Mouse (Mus musculus) hematopoietic stem cell, adult 5-6 weeks (primary cell): ENCODE results near the gene Fut2. TPM values are rescaled to one million over a fixed set of nuclear protein-coding genes. Genes with fewer than 3 reads are reported as not detected.

Source experiments
- ATAC-seq, 2 experiments: fragments of 125-278 bp in 1 of 2; replicated peaks in 1 of 2; 2 replicates each; pipeline ENCODE4 v1.8.0; 2016 to 2017; ENCODE audit warnings: inconsistent platforms in 2 of 2, mild to moderate bottlenecking in 2 of 2, moderate number of reproducible peaks in 2 of 2, low read depth in 1 of 2, moderate TSS enrichment in 1 of 2; ENCODE audit not compliant: low FRiP score in 2 of 2, poor library complexity in 2 of 2, severe bottlenecking in 2 of 2, insufficient read depth in 1 of 2, low TSS enrichment in 1 of 2
- total RNA-seq: library from RNA; stranded (forward); fragments of 172-1452, 232-1000 nt; gene quantifications from 2 replicates; pipeline ENCODE4 v1.2.3, GENCODE M21; 2017

Fut2 gene
- total RNA-seq, 1 experiment from 2014 or later = not detected

- no peak for ATAC-seq
Observed at GRCm38 (mm10) chr7:45630064-45630907, 35.9 kb downstream of the Fut2 start.

GRCm38 (mm10) chr7:45628364-45629294, 37.6 kb downstream of the Fut2 start:
- ATAC-seq = peak; percentile 82 to 83

- no peak for ATAC-seq
Observed at GRCm38 (mm10) chr7:45627261-45627660, 38.9 kb downstream of the Fut2 start, which contains the start of gene Rasip1. Gene Rasip1, plus strand, starts transcription at chr7:45627488.

GRCm38 (mm10) chr7:45626571-45627076, 39.6 kb downstream of the Fut2 start:
- no peak for ATAC-seq

- ATAC-seq = no peak
Observed at GRCm38 (mm10) chr7:45625481-45625880, 40.7 kb downstream of the Fut2 start.

- no peak for ATAC-seq
Observed at GRCm38 (mm10) chr7:45624718-45625117, 41.5 kb downstream of the Fut2 start.

- peak; percentile 58 to 99; a peak in 3 of 4 replicates for ATAC-seq
Observed at GRCm38 (mm10) chr7:45623507-45623906, 42.7 kb downstream of the Fut2 start.

GRCm38 (mm10) chr7:45621443-45621842, 44.8 kb downstream of the Fut2 start, which contains the start of gene Izumo1:
Gene Izumo1, plus strand, starts transcription at chr7:45621811.
- no peak for ATAC-seq

- ATAC-seq = no peak
Observed at GRCm38 (mm10) chr7:45619592-45619991, 46.6 kb downstream of the Fut2 start.

GRCm38 (mm10) chr7:45618316-45618715, 47.9 kb downstream of the Fut2 start:
- no peak for ATAC-seq

- peak; percentile 30 to 47; a peak in 2 of 4 replicates for ATAC-seq
Observed at GRCm38 (mm10) chr7:45617042-45617695, 49.0 kb downstream of the Fut2 start, which contains the start of gene Fut1. Gene Fut1, plus strand, starts transcription at chr7:45617289.

GRCm38 (mm10) chr7:45616277-45616676, 49.9 kb downstream of the Fut2 start:
- ATAC-seq = no peak

GRCm38 (mm10) chr7:45609511-45609910, 56.7 kb downstream of the Fut2 start:
- ATAC-seq = no peak

GRCm38 (mm10) chr7:45605704-45606289, 60.4 kb downstream of the Fut2 start:
- no peak for ATAC-seq

- no peak for ATAC-seq
Observed at GRCm38 (mm10) chr7:45598960-45599879, 67.0 kb downstream of the Fut2 start.
